Mouse (Mus musculus): ENCODE results near the gene Spata13.
A peak's percentile ranks its signal among the peaks of the same experiment; 100 is the strongest.

The Spata13 gene

GRCm38 (mm10) chr14:60682361-60683023, 48.7 kb downstream of the Spata13 start:
- peak; percentile 93 for DNase-seq

- DNase-seq = no peak
These were observed 50.2 kb downstream of the Spata13 start for GRCm38 (mm10) chr14:60683989-60684388.

- DNase-seq = no peak
These were observed 52.9 kb downstream of the Spata13 start for GRCm38 (mm10) chr14:60686733-60687132.

- peak; percentile 51 for DNase-seq
These were observed 53.4 kb downstream of the Spata13 start for GRCm38 (mm10) chr14:60687241-60687640.

GRCm38 (mm10) chr14:60688509-60689205, 54.9 kb downstream of the Spata13 start:
- DNase-seq = peak; percentile 83

GRCm38 (mm10) chr14:60689768-60690167, 56.0 kb downstream of the Spata13 start:
- no peak for DNase-seq

GRCm38 (mm10) chr14:60690631-60691030, 56.8 kb downstream of the Spata13 start:
- no peak for DNase-seq

GRCm38 (mm10) chr14:60693122-60693536, 59.3 kb downstream of the Spata13 start:
- DNase-seq = no peak

GRCm38 (mm10) chr14:60693666-60694065, 59.9 kb downstream of the Spata13 start:
- DNase-seq = peak; percentile 48

- peak; percentile 70 for DNase-seq
These were observed 60.6 kb downstream of the Spata13 start for GRCm38 (mm10) chr14:60694215-60694997.

GRCm38 (mm10) chr14:60697351-60697750, 63.5 kb downstream of the Spata13 start:
- DNase-seq = no peak

GRCm38 (mm10) chr14:60698980-60699379, 65.2 kb downstream of the Spata13 start:
- DNase-seq = no peak

GRCm38 (mm10) chr14:60702377-60703140, 68.8 kb downstream of the Spata13 start:
- DNase-seq = peak; percentile 68

- DNase-seq = no peak
These were observed 70.7 kb downstream of the Spata13 start for GRCm38 (mm10) chr14:60704510-60704909.

GRCm38 (mm10) chr14:60704961-60705360, 71.2 kb downstream of the Spata13 start:
- peak; percentile 38 for DNase-seq

- DNase-seq = no peak
These were observed 75.4 kb downstream of the Spata13 start for GRCm38 (mm10) chr14:60709192-60709591.

GRCm38 (mm10) chr14:60709749-60710148, 75.9 kb downstream of the Spata13 start:
- no peak for DNase-seq

- no peak for DNase-seq
These were observed 77.4 kb downstream of the Spata13 start for GRCm38 (mm10) chr14:60711161-60711560.

GRCm38 (mm10) chr14:60711590-60712288, 77.9 kb downstream of the Spata13 start:
- no peak for DNase-seq

GRCm38 (mm10) chr14:60712289-60712830, 78.6 kb downstream of the Spata13 start:
- no peak for DNase-seq

- DNase-seq = no peak
These were observed 81.9 kb downstream of the Spata13 start for GRCm38 (mm10) chr14:60715686-60716085.

- DNase-seq = no peak
These were observed 87.5 kb downstream of the Spata13 start for GRCm38 (mm10) chr14:60721304-60721703.
